8 mouse cellular contexts compared by ENCODE assay signal in the genomic region with DNA sequence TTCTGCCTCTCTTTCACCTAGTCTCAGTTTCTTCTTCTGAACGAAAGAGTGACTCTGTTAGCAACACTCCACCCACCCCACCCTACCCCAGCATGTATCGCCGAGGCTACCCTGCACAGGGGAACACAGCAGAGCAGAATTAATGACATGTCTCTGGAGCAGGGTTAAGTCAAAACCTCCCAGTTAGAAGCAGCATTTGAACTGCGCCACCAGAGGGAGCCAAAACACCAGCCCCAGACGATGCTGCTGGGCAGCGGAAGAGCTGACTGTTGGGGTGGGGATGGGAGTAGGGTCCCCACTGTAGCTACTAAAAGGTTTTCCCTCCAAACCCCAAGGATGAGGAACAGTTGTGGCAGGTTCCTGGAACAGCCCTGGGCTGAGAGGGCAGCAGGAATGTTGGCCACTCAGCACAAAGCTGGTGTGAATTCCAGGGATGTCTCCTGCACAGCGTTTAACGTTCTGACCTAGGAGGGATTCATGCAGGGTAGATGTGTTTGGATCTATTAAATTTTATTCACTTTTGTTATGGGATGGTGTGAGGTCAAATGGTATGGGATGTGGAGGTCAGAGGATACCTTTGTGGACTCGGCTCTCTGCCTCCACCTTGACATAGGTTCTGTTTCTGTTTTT. TPM values are rescaled to one million over a fixed set of nuclear protein-coding genes. Genes with fewer than 3 reads are reported as not detected.
A peak's percentile ranks its signal among the peaks of the same experiment; 100 is the strongest.
DNase-seq lines count a peak whose midpoint lies in the region; ATAC-seq and TF ChIP-seq lines count a peak whose summit lies in the region.

No protein-coding gene starts in this region.

- TF ChIP-seq CTCF in ES-Bruce4 (IDR thresholded peaks at IDR 0.05; ENCODE audit: low read depth, low read length) = peak; percentile 98
- peak; percentile 92 for TF ChIP-seq CTCF in heart, postnatal 0 days (IDR thresholded peaks at IDR 0.05; ENCODE audit: low read depth)

- TF ChIP-seq EP300 in ES-Bruce4 (IDR thresholded peaks at IDR 0.05; ENCODE audit: insufficient read depth, low read depth, low read length) = 0 out of 2 replicates have a peak, but pooled peaks have one; percentile 7
- TF ChIP-seq EP300 in heart, postnatal 0 days (IDR thresholded peaks at IDR 0.05; ENCODE audit: low read depth) = no peak

- 29% methylated on average over 9 of the region's 9 CpGs for WGBS in embryonic facial prominence, embryonic 10.5 days
- 14% methylated on average over 9 of the region's 9 CpGs for WGBS in heart, postnatal 0 days

- ATAC-seq in heart, postnatal 0 days (ENCODE audit: insufficient read depth, low read depth) = peak; percentile 54; the same call in 1 of the 2 replicates

- H3K27ac ChIP-seq in ES-Bruce4 (ENCODE audit: insufficient read depth, low read length) = no peak overlapping the region
- H3K27ac ChIP-seq in embryonic facial prominence, embryonic 10.5 days (replicated peaks) = no peak overlapping the region
- H3K27ac ChIP-seq in heart, postnatal 0 days (ENCODE audit: low read depth) = no peak overlapping the region

- no peak overlapping the region for H3K4me3 ChIP-seq in ES-Bruce4 (ENCODE audit: low read depth, low read length)
- no peak overlapping the region for H3K4me3 ChIP-seq in embryonic facial prominence, embryonic 10.5 days
- H3K4me3 ChIP-seq in heart, postnatal 0 days (ENCODE audit: low read depth, low read length) = no peak overlapping the region

- H3K4me1 ChIP-seq in ES-Bruce4 (ENCODE audit: control insufficient read depth, insufficient read depth, low read length) = no peaks in the 10 kb centered on the region
- peaks cover 5% of the 10 kb centered on the region; the same call in 1 of the 2 replicates for H3K4me1 ChIP-seq in embryonic facial prominence, embryonic 10.5 days
- H3K4me1 ChIP-seq in heart, postnatal 0 days (ENCODE audit: control insufficient read depth, insufficient read depth) = 0 out of 2 replicates have a peak, but pooled peaks cover 4% of the 10 kb centered on the region

- peak; percentile 87 for DNase-seq in adrenal gland, postnatal 14 days
- DNase-seq in embryonic facial prominence, embryonic 10.5 days (ENCODE audit: low spot score) = peak; percentile 84
- DNase-seq in heart, postnatal 0 days (ENCODE audit: low spot score) = peak; percentile 68
- DNase-seq in kidney, postnatal 36 days = peak; percentile 74 to 90
- peak; percentile 87 for DNase-seq in lung, postnatal 10 days
- DNase-seq in retina, postnatal 1 day = peak; percentile 87
- DNase-seq in urinary bladder, postnatal 4 days (ENCODE audit: low spot score in 2 of 2) = peak; percentile 68 to 82

- H3K27me3 ChIP-seq in ES-Bruce4 (ENCODE audit: control insufficient read depth, insufficient read depth, low read length, poor library complexity, severe bottlenecking) = no peaks in the 10 kb centered on the region
- no peaks in the 10 kb centered on the region for H3K27me3 ChIP-seq in embryonic facial prominence, embryonic 10.5 days (replicated peaks; ENCODE audit: low read depth, poor library complexity, severe bottlenecking)
- H3K27me3 ChIP-seq in heart, postnatal 0 days (ENCODE audit: control insufficient read depth, insufficient read depth, low read length) = no peaks in the 10 kb centered on the region

- H3K36me3 ChIP-seq in ES-Bruce4 (ENCODE audit: control insufficient read depth, insufficient read depth, low read length, poor library complexity, severe bottlenecking) = no peaks in the 10 kb centered on the region
- H3K36me3 ChIP-seq in embryonic facial prominence, embryonic 10.5 days (replicated peaks) = no peaks in the 10 kb centered on the region
- H3K36me3 ChIP-seq in heart, postnatal 0 days (replicated peaks; ENCODE audit: control insufficient read depth, insufficient read depth, low read length) = no peaks in the 10 kb centered on the region

- no peaks in the 10 kb centered on the region for H3K9me3 ChIP-seq in ES-Bruce4 (replicated peaks; ENCODE audit: control insufficient read depth, insufficient read depth, low read length, poor library complexity, severe bottlenecking)
- H3K9me3 ChIP-seq in embryonic facial prominence, embryonic 10.5 days = no peaks in the 10 kb centered on the region
- H3K9me3 ChIP-seq in heart, postnatal 0 days (replicated peaks; ENCODE audit: control insufficient read depth, low read length) = no peaks in the 10 kb centered on the region

- TF ChIP-seq POLR2A in ES-Bruce4 (IDR thresholded peaks at IDR 0.05; ENCODE audit: insufficient read depth, low read length) = no peak

- no peak overlapping the region for H3K4me2 ChIP-seq in heart, postnatal 0 days (ENCODE audit: low read depth, low read length)

- H3K9ac ChIP-seq in ES-Bruce4 (ENCODE audit: low read depth, poor library complexity, severe bottlenecking) = no peak overlapping the region
- H3K9ac ChIP-seq in heart, postnatal 0 days (replicated peaks; ENCODE audit: low read depth, low read length) = no peak overlapping the region

RNA-seq across cellular contexts. Expression of a gene that starts 14.1 kb away (rescaled TPM):
- 4.0 and 6.4 TPM in 2 replicates for polyA plus RNA-seq in ES-Bruce4 (2011; ENCODE audit: insufficient read depth, insufficient read length, low read depth, missing spikeins)
- 0.26 TPM in 2 replicates for total RNA-seq in adrenal gland, postnatal 14 days (2021)
- 1.7 and 2.2 TPM in 2 replicates for polyA plus RNA-seq in embryonic facial prominence, embryonic 10.5 days (2016; fragmentation: Nextera tagmentation; extraction: Ambion mirVana)
- not detected in 2 replicates for total RNA-seq in heart, postnatal 0 days (2014; rRNA removed; ENCODE audit: low replicate concordance)
- 0.08 and 0.41 TPM in 2 replicates for polyA plus RNA-seq in heart, postnatal 0 days (2015; fragmentation: Nextera tagmentation; extraction: Ambion mirVana)

RNA-seq across cellular contexts. Expression of a gene that starts 19.3 kb away (rescaled TPM):
- polyA plus RNA-seq in ES-Bruce4 (2011; ENCODE audit: insufficient read depth, insufficient read length, low read depth, missing spikeins) = 628 and 695 TPM in 2 replicates
- total RNA-seq in adrenal gland, postnatal 14 days (2021) = 291 and 302 TPM in 2 replicates
- 406 and 416 TPM in 2 replicates for polyA plus RNA-seq in embryonic facial prominence, embryonic 10.5 days (2016; fragmentation: Nextera tagmentation; extraction: Ambion mirVana)
- 186 and 196 TPM in 2 replicates for total RNA-seq in heart, postnatal 0 days (2014; rRNA removed; ENCODE audit: low replicate concordance)
- 39.8 and 40.4 TPM in 2 replicates for polyA plus RNA-seq in heart, postnatal 0 days (2015; fragmentation: Nextera tagmentation; extraction: Ambion mirVana)

RNA-seq across cellular contexts. Expression of a gene that starts 39.4 kb away (rescaled TPM):
- polyA plus RNA-seq in ES-Bruce4 (2011; ENCODE audit: insufficient read depth, insufficient read length, low read depth, missing spikeins) = 8.7 and 13.1 TPM in 2 replicates
- 1.0 TPM in 1 of 2 replicates, not detected in the other for total RNA-seq in adrenal gland, postnatal 14 days (2021)
- 9.3 and 12.3 TPM in 2 replicates for polyA plus RNA-seq in embryonic facial prominence, embryonic 10.5 days (2016; fragmentation: Nextera tagmentation; extraction: Ambion mirVana)
- total RNA-seq in heart, postnatal 0 days (2014; rRNA removed; ENCODE audit: low replicate concordance) = not detected in 2 replicates
- polyA plus RNA-seq in heart, postnatal 0 days (2015; fragmentation: Nextera tagmentation; extraction: Ambion mirVana) = 0.70 and 0.74 TPM in 2 replicates

RNA-seq across cellular contexts. Expression of a gene that starts 39.5 kb away (rescaled TPM):
- polyA plus RNA-seq in ES-Bruce4 (2011; ENCODE audit: insufficient read depth, insufficient read length, low read depth, missing spikeins) = 6.4 and 8.3 TPM in 2 replicates
- total RNA-seq in adrenal gland, postnatal 14 days (2021) = 0.93 and 2.2 TPM in 2 replicates
- polyA plus RNA-seq in embryonic facial prominence, embryonic 10.5 days (2016; fragmentation: Nextera tagmentation; extraction: Ambion mirVana) = 123 and 139 TPM in 2 replicates
- 3.2 and 5.9 TPM in 2 replicates for total RNA-seq in heart, postnatal 0 days (2014; rRNA removed; ENCODE audit: low replicate concordance)
- polyA plus RNA-seq in heart, postnatal 0 days (2015; fragmentation: Nextera tagmentation; extraction: Ambion mirVana) = 2.5 and 3.0 TPM in 2 replicates

RNA-seq across cellular contexts. Expression of a gene that starts 41.5 kb away (rescaled TPM):
- polyA plus RNA-seq in ES-Bruce4 (2011; ENCODE audit: insufficient read depth, insufficient read length, low read depth, missing spikeins) = 53.3 and 53.7 TPM in 2 replicates
- 77.9 and 78.3 TPM in 2 replicates for total RNA-seq in adrenal gland, postnatal 14 days (2021)
- 127 and 129 TPM in 2 replicates for polyA plus RNA-seq in embryonic facial prominence, embryonic 10.5 days (2016; fragmentation: Nextera tagmentation; extraction: Ambion mirVana)
- total RNA-seq in heart, postnatal 0 days (2014; rRNA removed; ENCODE audit: low replicate concordance) = 31.2 and 52.3 TPM in 2 replicates
- 39.8 and 44.0 TPM in 2 replicates for polyA plus RNA-seq in heart, postnatal 0 days (2015; fragmentation: Nextera tagmentation; extraction: Ambion mirVana)
